Mouse (Mus musculus): ENCODE data around the gene Rhoj.
"Not testable (repeated sequence)": the region's sequence is repeated elsewhere in the genome, so short reads cannot be mapped to it uniquely, and the experiment has no call there.

Rhoj gene

GRCm38 (mm10) chr12:75394011-75394773 is 86.1 kb downstream of the Rhoj start:
- DNase-seq (ENCODE audit: low spot score), result no peak

- DNase-seq (ENCODE audit: low spot score), result no peak
Observed at GRCm38 (mm10) chr12:75396616-75397015, 88.5 kb downstream of the Rhoj start.

GRCm38 (mm10) chr12:75397077-75397476 is 89.0 kb downstream of the Rhoj start:
- no peak for DNase-seq (ENCODE audit: low spot score)

- DNase-seq (ENCODE audit: low spot score), result peak; percentile 2
Observed at GRCm38 (mm10) chr12:75412964-75413363, 104.8 kb downstream of the Rhoj start.

GRCm38 (mm10) chr12:75414991-75415390 is 106.9 kb downstream of the Rhoj start:
- no peak for DNase-seq (ENCODE audit: low spot score)

GRCm38 (mm10) chr12:75416681-75417080 is 108.6 kb downstream of the Rhoj start, which contains the start of gene Gphb5:
Gene Gphb5 (minus strand): TSS chr12:75416781.
- DNase-seq (ENCODE audit: low spot score), result no peak

GRCm38 (mm10) chr12:75424359-75424758 is 116.2 kb downstream of the Rhoj start:
- no peak for DNase-seq (ENCODE audit: low spot score)

GRCm38 (mm10) chr12:75424817-75425216 is 116.7 kb downstream of the Rhoj start:
- no peak for DNase-seq (ENCODE audit: low spot score)

GRCm38 (mm10) chr12:75425882-75426281 is 117.8 kb downstream of the Rhoj start:
- no peak for DNase-seq (ENCODE audit: low spot score)

GRCm38 (mm10) chr12:75428719-75429118 is 120.6 kb downstream of the Rhoj start:
- DNase-seq (ENCODE audit: low spot score), result no peak

GRCm38 (mm10) chr12:75429685-75430396 is 121.7 kb downstream of the Rhoj start:
- DNase-seq (ENCODE audit: low spot score), result no peak

- not testable (repeated sequence) for DNase-seq (ENCODE audit: low spot score)
Observed at GRCm38 (mm10) chr12:75432400-75432799, 124.3 kb downstream of the Rhoj start.

GRCm38 (mm10) chr12:75446245-75446644 is 138.1 kb downstream of the Rhoj start:
- no peak for DNase-seq (ENCODE audit: low spot score)

GRCm38 (mm10) chr12:75448921-75449320 is 140.8 kb downstream of the Rhoj start:
- no peak for DNase-seq (ENCODE audit: low spot score)

- peak; percentile 36 for DNase-seq (ENCODE audit: low spot score)
Observed at GRCm38 (mm10) chr12:75449475-75449966, 141.4 kb downstream of the Rhoj start.

GRCm38 (mm10) chr12:75450011-75450410 is 141.9 kb downstream of the Rhoj start:
- DNase-seq (ENCODE audit: low spot score), result peak; percentile 9

- DNase-seq (ENCODE audit: low spot score), result no peak
Observed at GRCm38 (mm10) chr12:75450592-75450991, 142.5 kb downstream of the Rhoj start.

Data from T-cell, adult 2 months (primary cell).